Mouse (Mus musculus) lung, postnatal 36 days (tissue): ENCODE results near the gene Rexo5.

Experiments used
- DNase-seq: peaks from one replicate; pipeline ENCODE4 v3.0.0; 2022; ENCODE audit warnings: mixed read lengths

Gene Rexo5

DNA sequence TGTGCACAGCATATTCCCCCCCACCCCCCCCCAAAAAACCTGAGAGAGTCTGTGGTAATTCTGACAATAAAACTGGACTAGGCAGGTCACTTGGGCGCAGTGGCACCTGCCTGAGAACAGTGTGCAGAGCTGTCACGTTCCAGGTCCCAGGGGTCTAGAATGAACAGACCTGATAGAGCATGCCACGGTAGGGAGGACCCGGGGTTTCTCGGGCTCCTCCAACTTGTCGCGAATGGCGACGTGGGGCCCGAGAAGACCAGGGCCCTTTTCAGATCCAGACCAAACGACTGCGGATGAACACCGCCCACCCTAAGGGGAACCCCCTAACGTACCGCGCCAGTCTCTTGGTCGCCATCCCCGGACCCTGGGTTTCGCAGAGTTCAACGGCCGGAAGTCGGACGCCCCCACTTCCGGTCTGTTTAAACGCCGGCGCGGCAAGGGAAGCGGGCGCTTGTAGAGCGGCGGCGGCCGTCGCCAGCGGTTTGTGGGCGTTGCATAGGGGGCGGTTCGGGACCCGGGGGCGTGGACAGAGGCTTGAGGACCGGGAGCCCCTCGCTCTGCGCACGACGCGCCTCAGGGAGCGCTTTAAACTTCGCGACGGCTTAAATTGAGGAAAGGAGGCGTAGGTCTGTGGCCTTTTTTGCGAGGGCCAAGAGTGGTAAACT is at the start of gene Rexo5, which contains the start of gene Eri2:
TSS of gene Rexo5 (plus strand) at position 421 of the 665 bp plus-strand sequence.
TSS of gene Eri2 (minus strand) at position 473 of the 665 bp plus-strand sequence.
- peak; percentile 91 for DNase-seq

- DNase-seq, result no peak
Measured at GRCm38 (mm10) chr7:119744321-119744720, 49.5 kb upstream of the Rexo5 start.

DNA sequence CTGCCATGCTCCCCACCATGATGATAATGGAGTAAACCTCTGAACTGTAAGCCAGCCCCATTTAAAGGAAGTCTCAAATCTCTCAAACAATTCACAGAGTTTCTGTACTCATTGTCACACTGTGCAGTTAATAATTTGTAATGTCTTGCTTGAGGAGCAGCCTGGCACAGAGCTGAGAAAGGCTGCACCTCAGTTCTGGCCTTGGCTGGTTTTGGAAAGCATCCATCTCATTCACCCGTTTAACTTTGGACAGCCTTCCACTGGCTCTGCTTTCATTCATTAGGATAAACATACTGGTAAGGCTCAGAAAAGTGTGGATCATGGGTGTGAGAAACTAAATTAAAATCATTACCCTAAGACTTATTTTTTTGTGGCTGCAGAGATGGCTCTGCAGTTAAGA is 47.9 kb upstream of the Rexo5 start:
- DNase-seq, result no peak

DNA sequence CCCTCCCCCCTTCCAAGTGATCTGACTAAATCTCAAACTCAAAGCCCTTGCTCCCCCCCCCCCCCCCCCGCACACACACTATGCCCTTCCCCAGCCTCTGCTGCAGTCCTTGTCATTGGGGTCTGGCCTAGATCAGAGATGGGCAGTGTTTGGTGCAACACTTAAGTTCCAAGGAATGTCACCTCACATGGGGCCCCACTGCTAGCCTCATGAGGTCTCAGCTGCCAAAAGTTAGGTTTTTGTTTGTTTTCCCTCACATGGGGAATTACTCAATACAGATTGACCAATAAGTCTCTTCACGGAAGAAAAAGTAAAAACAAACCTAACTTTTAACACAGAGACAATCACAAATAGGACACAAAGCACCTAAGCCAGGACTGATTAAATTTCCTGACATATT is 45.0 kb upstream of the Rexo5 start:
- DNase-seq, result no peak

- DNase-seq, result no peak
Measured at GRCm38 (mm10) chr7:119749942-119750341, 43.9 kb upstream of the Rexo5 start.

- no peak for DNase-seq
Measured at GRCm38 (mm10) chr7:119753696-119754095, 40.1 kb upstream of the Rexo5 start.

DNA sequence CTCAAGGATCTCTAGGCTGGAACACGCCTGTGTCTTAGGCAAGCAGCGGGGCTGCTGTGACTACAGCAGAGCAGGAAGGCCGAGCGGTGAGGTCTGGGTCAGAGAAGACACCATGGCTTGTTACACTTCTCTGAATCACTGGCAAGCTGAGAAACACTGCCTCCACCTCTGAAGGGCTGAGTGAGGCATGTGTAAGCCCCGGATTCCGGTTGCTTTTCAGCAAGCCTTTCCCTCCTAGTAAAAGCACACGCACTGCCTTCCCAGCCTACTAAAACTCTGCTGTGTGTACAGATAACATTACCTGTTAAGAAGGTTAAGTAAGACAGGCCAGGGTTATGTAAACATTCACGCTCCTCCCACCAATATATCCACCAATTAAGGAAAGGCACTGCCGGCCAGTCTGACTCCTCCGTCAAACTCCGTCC is 33.3 kb upstream of the Rexo5 start, which contains the start of gene Acsm3:
TSS of gene Acsm3 (plus strand) at position 397 of the 425 bp plus-strand sequence.
- peak; percentile 4 for DNase-seq

GRCm38 (mm10) chr7:119762166-119762697 is 31.6 kb upstream of the Rexo5 start:
- DNase-seq, result no peak

DNA sequence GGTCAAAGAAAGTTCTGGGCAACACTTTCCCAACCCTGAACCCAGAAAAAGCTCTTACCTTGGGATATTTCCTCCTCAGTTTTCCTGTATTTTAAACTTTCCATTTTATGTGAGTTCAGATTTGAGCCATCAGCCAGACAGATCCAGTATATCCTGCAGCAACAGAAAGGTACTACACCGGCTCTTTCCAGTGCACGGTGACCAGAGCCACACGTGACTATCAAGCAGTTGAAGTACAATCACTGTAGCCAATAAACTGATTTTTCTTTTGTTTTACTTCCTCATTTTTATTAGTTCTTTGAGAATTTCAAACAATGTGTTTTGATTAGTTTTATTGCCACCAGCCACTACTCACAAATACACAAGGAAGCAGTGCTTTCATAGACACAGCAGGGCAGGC is 29.4 kb upstream of the Rexo5 start:
- DNase-seq, result no peak

- DNase-seq, result no peak
Measured at GRCm38 (mm10) chr7:119766996-119767395, 26.8 kb upstream of the Rexo5 start.

GRCm38 (mm10) chr7:119769895-119770294 is 23.9 kb upstream of the Rexo5 start:
- no peak for DNase-seq

- DNase-seq, result peak; percentile 18
Measured at GRCm38 (mm10) chr7:119783453-119783852, 10.4 kb upstream of the Rexo5 start.

DNA sequence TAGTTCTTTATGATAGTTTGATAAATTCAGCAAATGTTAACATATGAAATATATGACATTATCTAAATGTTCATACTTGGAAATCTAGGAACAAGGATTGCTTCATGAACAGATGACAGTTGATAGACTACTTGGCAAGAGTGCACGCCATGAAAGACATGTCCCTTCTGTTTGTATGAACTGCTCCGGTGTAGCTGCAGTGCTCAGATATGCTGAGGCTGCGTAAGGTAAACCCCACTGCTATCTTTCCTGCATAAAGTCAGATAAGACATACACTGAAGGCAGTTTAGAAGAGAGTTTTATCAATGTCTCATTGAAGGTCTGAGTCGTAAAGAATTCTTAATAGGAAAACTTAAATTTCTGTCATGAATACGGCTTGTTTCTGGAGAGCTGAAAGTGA is 8.9 kb upstream of the Rexo5 start:
- no peak for DNase-seq

DNA sequence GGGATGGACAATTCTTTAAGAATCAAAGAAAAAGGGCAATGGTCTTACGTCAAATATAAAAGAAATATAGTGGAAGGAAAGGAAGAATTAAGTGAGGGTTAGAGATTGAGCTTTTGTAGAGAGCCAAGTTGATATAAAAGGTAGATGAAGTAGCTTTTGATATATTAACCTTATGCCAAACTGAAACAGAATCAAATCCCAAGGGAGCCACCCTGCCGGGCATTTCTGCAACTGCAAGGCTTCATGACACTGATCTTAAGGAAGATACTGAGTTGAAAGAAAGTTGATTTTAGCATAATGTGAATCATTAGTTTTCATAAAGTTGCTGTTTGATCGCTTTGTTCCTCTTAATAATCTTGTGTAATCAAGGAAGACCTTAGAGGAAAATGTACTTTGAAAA is 4.8 kb upstream of the Rexo5 start:
- DNase-seq, result no peak

- DNase-seq, result peak; percentile 22
Measured at GRCm38 (mm10) chr7:119794251-119794638, 439 bp downstream of the Rexo5 start.

GRCm38 (mm10) chr7:119795311-119795710 is 1.5 kb downstream of the Rexo5 start:
- DNase-seq, result no peak

GRCm38 (mm10) chr7:119800488-119800887 is 6.7 kb downstream of the Rexo5 start:
- DNase-seq, result no peak

- DNase-seq, result no peak
Measured at GRCm38 (mm10) chr7:119800991-119801390, 7.2 kb downstream of the Rexo5 start.

GRCm38 (mm10) chr7:119807396-119807795 is 13.6 kb downstream of the Rexo5 start:
- DNase-seq, result no peak

- DNase-seq, result no peak
Measured at GRCm38 (mm10) chr7:119808723-119809122, 14.9 kb downstream of the Rexo5 start.

DNA sequence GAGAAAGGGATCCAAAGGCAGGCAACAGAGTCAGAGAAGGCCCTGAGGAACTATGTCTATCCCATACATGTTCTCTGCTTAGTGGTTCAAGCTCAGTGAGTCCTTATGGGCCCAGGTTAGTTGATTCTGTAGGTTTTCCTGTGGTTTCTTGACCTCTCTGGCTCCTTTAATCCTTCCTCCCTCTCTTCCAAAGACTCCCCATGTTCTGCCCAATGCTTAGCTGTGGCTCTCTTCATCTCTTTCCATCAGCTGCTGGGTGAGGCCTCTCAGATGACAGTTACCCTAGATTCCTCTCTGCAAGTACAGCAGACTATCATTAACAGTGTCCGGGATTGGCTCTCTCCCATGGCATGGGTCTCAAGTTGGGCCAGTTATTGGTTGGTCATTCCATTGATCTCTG is 41.6 kb downstream of the Rexo5 start:
- DNase-seq, result no peak

DNA sequence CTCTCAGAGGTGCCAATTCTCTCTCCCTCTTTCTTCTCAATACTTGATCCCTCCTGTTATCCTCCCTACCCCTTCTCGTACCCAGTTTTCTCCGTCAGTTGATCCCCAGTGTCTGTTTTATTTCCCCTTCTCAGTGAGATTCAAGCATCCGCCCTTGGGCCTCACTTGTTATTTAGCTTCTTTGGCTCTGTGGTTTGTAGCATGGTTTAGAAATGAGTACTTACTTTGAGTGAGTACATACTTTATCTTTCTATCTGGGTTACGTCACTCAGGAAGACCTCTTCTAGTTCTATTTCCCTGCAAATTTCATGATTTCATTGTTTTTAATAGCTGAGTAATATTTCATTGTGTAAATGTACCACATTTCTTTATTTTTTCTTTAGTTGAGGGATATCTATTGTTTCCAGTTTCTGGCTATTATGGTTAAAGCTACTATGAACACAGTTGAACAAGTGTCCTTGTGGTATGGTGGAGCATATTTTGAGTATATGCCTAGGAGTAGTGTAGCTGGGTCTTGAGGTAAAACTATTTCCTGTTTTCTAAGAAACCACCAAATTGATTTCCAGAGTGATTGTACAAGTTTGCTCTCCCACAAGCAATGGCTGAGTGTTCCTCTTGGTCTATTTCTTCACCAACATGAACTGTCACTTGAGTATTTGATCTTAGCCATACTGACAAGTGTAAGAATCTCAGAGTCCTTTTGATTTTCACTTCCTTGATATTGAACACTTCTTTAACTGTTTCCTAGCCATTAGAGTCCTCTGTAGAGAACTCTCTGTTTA is 42.4 kb downstream of the Rexo5 start:
- DNase-seq, result no peak

- DNase-seq, result no peak
Measured at GRCm38 (mm10) chr7:119841820-119842449, 48.1 kb downstream of the Rexo5 start.
